Mouse (Mus musculus): Measurements from ENCODE around the gene Sgsm1. TPM values are rescaled to one million over a fixed set of nuclear protein-coding genes. Genes with fewer than 3 reads are reported as not detected.

Sgsm1 gene
- polyA plus RNA-seq (2017; shearing (Covaris generic)) = not detected

GRCm38 (mm10) chr5:113310377-113311003, at the start of gene Sgsm1:
TSS of gene Sgsm1 (minus strand) at chr5:113310786.

DNA sequence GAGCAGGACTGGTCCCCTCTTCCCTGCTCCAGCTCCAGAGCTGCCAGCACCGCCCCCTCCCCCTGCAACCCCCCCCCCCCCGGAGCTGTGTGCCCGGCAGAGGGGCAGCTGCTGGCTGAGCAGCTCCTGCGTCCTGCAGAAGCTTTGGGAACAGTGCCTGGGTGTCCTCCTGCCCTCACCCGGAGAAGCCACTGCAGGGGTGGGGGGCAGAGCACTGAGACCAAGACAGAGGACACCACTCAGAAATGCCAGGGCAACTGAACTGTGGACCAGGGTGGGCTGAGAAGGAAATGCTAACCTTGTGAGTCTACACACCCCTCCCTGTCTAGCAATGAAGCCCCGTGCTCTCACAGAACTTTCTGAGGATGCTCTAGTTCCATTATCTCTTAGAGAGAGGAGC, 46.6 kb upstream of the Sgsm1 start, which contains the start of gene Aym1:
Gene Aym1 (plus strand): TSS at position 109 of the 400 bp plus-strand sequence.

DNA sequence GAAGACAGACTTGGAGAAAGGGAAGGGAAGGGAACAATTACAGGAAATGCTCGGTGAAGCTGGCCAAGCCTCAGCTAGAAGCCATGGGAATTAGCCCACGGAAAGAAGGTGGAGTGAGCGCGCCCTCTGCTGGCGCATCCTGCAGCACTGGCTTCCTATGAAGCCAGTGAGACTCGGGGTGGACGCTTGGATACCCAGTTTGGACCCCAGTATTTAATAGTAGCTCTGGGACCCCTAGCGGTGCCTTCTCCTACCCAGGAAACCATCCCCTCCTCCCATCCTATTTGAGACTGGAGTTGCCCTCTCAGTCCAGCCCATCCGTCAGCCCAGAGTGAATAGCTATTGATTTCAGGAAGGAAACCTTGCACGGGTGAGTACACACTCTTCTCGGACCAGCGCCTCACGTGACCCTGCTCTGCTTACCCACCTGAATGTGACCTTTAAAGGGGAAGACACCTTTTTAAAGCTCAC, 83.9 kb downstream of the Sgsm1 start, which contains the start of gene Tmem211:
Gene Tmem211 (plus strand): TSS at position 278 of the 471 bp plus-strand sequence.

GRCm38 (mm10) chr5:113221147-113221865, 89.3 kb downstream of the Sgsm1 start, which contains the start of gene 2900026A02Rik:
TSS of gene 2900026A02Rik (minus strand) at chr5:113221236.

Other genes starting within 250 kb of the Sgsm1 start
- not detected for gene Crybb2, start 240.7 kb downstream of the Sgsm1 start, polyA plus RNA-seq (2017; shearing (Covaris generic))
- not detected for gene Crybb3, start 229.2 kb downstream of the Sgsm1 start, polyA plus RNA-seq (2017; shearing (Covaris generic))
- not detected for gene 2900026A02Rik, start 89.5 kb downstream of the Sgsm1 start, polyA plus RNA-seq (2017; shearing (Covaris generic))
- not detected for gene Tmem211, start 83.9 kb downstream of the Sgsm1 start, polyA plus RNA-seq (2017; shearing (Covaris generic))
- gene Aym1, start 46.5 kb upstream of the Sgsm1 start, polyA plus RNA-seq (2017; shearing (Covaris generic)) = not detected
- gene Wscd2, start 179.5 kb upstream of the Sgsm1 start, polyA plus RNA-seq (2017; shearing (Covaris generic)) = 0.92 TPM